Mouse (Mus musculus): Measurements from ENCODE around the gene Olfr1242.

The Olfr1242 gene

GRCm38 (mm10) chr2:89498235-89498634 is at the start of gene Olfr1242:
Gene Olfr1242 (minus strand): TSS chr2:89498335.
- H3K9me3 ChIP-seq (ENCODE audit: low read length): no peaks in the 10 kb centered on the region
- no peaks in the 10 kb centered on the region for H3K36me3 ChIP-seq (ENCODE audit: insufficient read depth, low read length)
- no peak for TF ChIP-seq POU5F1 (IDR thresholded peaks at IDR 0.05; ENCODE audit: borderline replicate concordance, low read length)
- TF ChIP-seq NANOG (IDR thresholded peaks at IDR 0.05; ENCODE audit: borderline replicate concordance, low read length): no peak
- no peak for TF ChIP-seq CTCF (conservative IDR thresholded peaks at IDR 0.05; ENCODE audit: low read length)
- H3K27me3 ChIP-seq (ENCODE audit: insufficient read depth, low read length): no peaks in the 10 kb centered on the region
- H3K4me3 ChIP-seq (replicated peaks; ENCODE audit: low read length): no peak within 1 kb of the TSS
- H3K4me1 ChIP-seq (replicated peaks; ENCODE audit: low read depth, low read length): no peaks in the 10 kb centered on the region

- Histone ChIP-seq H3K27me3 (ENCODE audit: insufficient read depth, low read length) (no peaks in the 10 kb centered on the region), H3K36me3 (ENCODE audit: insufficient read depth, low read length) (no peaks in the 10 kb centered on the region), H3K9me3 (ENCODE audit: low read length) (0 out of 2 replicates have a peak, but pooled peaks cover 6% of the 10 kb centered on the region), H3K4me1 (replicated peaks; ENCODE audit: low read depth, low read length) (no peaks in the 10 kb centered on the region), H3K4me3 (replicated peaks; ENCODE audit: low read length) (no peak overlapping the region)
- TF ChIP-seq POU5F1 (IDR thresholded peaks at IDR 0.05; ENCODE audit: borderline replicate concordance, low read length) (no peak), CTCF (conservative IDR thresholded peaks at IDR 0.05; ENCODE audit: low read length) (peak; percentile 25)
Measured at GRCm38 (mm10) chr2:89544516-89544915, 46.4 kb upstream of the Olfr1242 start.

GRCm38 (mm10) chr2:89539923-89540322 is 41.8 kb upstream of the Olfr1242 start:
- Histone ChIP-seq H3K36me3 (ENCODE audit: insufficient read depth, low read length) (no peaks in the 10 kb centered on the region), H3K4me1 (replicated peaks; ENCODE audit: low read depth, low read length) (no peaks in the 10 kb centered on the region), H3K4me3 (replicated peaks; ENCODE audit: low read length) (no peak overlapping the region), H3K9me3 (ENCODE audit: low read length) (no peaks in the 10 kb centered on the region), H3K27me3 (ENCODE audit: insufficient read depth, low read length) (no peaks in the 10 kb centered on the region)
- no peak for TF ChIP-seq CTCF (conservative IDR thresholded peaks at IDR 0.05; ENCODE audit: low read length)
- no peak for TF ChIP-seq NANOG (IDR thresholded peaks at IDR 0.05; ENCODE audit: borderline replicate concordance, low read length)
- no peak for TF ChIP-seq POU5F1 (IDR thresholded peaks at IDR 0.05; ENCODE audit: borderline replicate concordance, low read length)

- Histone ChIP-seq H3K4me1 (replicated peaks; ENCODE audit: low read depth, low read length) (no peaks in the 10 kb centered on the region), H3K4me3 (replicated peaks; ENCODE audit: low read length) (no peak within 1 kb of the TSS), H3K9me3 (ENCODE audit: low read length) (no peaks in the 10 kb centered on the region), H3K27me3 (ENCODE audit: insufficient read depth, low read length) (no peaks in the 10 kb centered on the region), H3K36me3 (ENCODE audit: insufficient read depth, low read length) (no peaks in the 10 kb centered on the region)
- no peak for TF ChIP-seq CTCF (conservative IDR thresholded peaks at IDR 0.05; ENCODE audit: low read length)
- TF ChIP-seq NANOG (IDR thresholded peaks at IDR 0.05; ENCODE audit: borderline replicate concordance, low read length): no peak
- no peak for TF ChIP-seq POU5F1 (IDR thresholded peaks at IDR 0.05; ENCODE audit: borderline replicate concordance, low read length)
Measured at GRCm38 (mm10) chr2:89531387-89531786, 33.3 kb upstream of the Olfr1242 start, which contains the start of gene Olfr1243. Gene Olfr1243 (minus strand): TSS chr2:89531487.

- Histone ChIP-seq H3K9me3 (ENCODE audit: low read length) (no peaks in the 10 kb centered on the region), H3K27me3 (ENCODE audit: insufficient read depth, low read length) (no peaks in the 10 kb centered on the region), H3K36me3 (ENCODE audit: insufficient read depth, low read length) (no peaks in the 10 kb centered on the region), H3K4me3 (replicated peaks; ENCODE audit: low read length) (no peak within 1 kb of the TSS), H3K4me1 (replicated peaks; ENCODE audit: low read depth, low read length) (no peaks in the 10 kb centered on the region)
- TF ChIP-seq NANOG (IDR thresholded peaks at IDR 0.05; ENCODE audit: borderline replicate concordance, low read length) (no peak), CTCF (conservative IDR thresholded peaks at IDR 0.05; ENCODE audit: low read length) (no peak), POU5F1 (IDR thresholded peaks at IDR 0.05; ENCODE audit: borderline replicate concordance, low read length) (no peak)
Measured at GRCm38 (mm10) chr2:89487026-89487425, 11.1 kb downstream of the Olfr1242 start, which contains the start of gene Olfr1241. Gene Olfr1241 (minus strand): TSS chr2:89487126.

GRCm38 (mm10) chr2:89442900-89443299 is 55.2 kb downstream of the Olfr1242 start, which contains the start of gene Olfr1240:
Gene Olfr1240 (minus strand): TSS chr2:89443000.
- H3K27me3 ChIP-seq (ENCODE audit: insufficient read depth, low read length): no peaks in the 10 kb centered on the region
- no peak within 1 kb of the TSS for H3K4me3 ChIP-seq (replicated peaks; ENCODE audit: low read length)
- H3K36me3 ChIP-seq (ENCODE audit: insufficient read depth, low read length): no peaks in the 10 kb centered on the region
- no peaks in the 10 kb centered on the region for H3K4me1 ChIP-seq (replicated peaks; ENCODE audit: low read depth, low read length)
- H3K9me3 ChIP-seq (ENCODE audit: low read length): no peaks in the 10 kb centered on the region
- TF ChIP-seq NANOG (IDR thresholded peaks at IDR 0.05; ENCODE audit: borderline replicate concordance, low read length) (no peak), CTCF (conservative IDR thresholded peaks at IDR 0.05; ENCODE audit: low read length) (no peak), POU5F1 (IDR thresholded peaks at IDR 0.05; ENCODE audit: borderline replicate concordance, low read length) (no peak)
